Mouse (Mus musculus) T-cell, adult 2 months (primary cell): Measurements from ENCODE around the gene Oprm1.

ENCODE experiments used
- DNase-seq: peaks from one replicate; pipeline ENCODE4 v3.0.0; 2022; ENCODE audit warnings: low spot score

Oprm1 gene

DNA sequence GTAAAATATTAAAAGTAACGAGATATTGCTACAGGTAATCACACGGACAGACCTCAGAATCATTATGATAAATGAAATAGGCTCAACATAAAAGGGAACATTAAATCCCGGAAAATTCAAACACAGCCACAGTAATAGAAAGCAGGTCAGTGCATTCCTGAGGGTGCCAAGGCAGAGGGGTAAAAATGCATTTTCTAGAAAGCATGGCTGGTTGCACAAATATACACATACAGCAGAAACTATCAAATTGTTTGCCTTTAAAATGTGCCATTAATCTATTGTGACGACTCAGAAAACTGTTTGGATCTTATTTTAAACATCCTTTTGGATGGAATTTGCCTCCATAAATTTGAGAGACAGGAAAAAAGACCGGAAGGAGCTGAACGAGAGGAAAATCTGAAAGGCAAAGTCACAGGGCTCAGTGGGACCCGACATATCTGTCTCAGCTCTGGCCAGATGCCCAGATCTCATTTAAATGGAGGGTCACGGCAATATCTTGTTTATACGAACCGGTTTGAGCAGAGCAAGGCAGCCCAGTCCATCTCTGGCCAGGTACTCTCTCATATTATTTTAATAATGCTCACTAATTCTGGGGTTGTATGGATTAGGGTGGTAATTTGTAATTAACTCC lies 289.1 kb downstream of the Oprm1 start:
- DNase-seq, result no peak

DNA sequence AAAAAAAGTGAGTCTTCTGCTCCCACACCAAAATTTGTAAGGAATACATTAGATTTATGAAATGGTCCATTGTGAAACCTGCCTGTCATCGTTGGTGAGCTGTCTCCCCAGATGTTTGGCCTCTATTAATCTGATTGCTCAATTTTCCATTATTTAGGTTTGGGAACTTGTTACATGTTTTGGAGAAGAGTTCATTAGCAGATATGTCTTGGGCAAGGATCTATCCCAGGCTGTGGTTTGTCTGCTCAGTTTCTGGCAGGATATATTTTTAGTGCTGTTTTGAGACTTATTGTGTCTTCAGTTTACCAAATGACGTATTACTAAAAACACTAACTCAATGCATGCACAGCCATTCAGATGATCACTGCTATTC lies 289.6 kb downstream of the Oprm1 start:
- no peak for DNase-seq

DNA sequence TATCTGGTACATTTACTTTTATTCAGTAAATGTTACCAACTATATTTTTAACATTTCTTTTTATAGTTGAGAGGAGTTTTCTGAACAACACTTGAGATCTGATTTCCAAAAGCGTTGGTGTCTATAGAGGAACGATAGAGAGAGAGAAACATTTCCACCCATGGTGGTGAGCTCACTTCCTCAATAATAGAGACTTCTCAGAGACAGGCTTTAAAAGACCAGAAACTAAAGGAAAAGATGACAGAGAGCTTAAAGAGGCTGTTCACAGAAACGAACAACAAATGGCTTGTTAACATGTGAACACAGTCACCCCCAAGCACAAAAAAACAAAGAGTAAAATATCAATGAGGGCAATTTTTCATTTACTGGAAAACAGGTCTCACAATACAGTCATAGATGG lies 291.6 kb downstream of the Oprm1 start:
- no peak for DNase-seq

DNA sequence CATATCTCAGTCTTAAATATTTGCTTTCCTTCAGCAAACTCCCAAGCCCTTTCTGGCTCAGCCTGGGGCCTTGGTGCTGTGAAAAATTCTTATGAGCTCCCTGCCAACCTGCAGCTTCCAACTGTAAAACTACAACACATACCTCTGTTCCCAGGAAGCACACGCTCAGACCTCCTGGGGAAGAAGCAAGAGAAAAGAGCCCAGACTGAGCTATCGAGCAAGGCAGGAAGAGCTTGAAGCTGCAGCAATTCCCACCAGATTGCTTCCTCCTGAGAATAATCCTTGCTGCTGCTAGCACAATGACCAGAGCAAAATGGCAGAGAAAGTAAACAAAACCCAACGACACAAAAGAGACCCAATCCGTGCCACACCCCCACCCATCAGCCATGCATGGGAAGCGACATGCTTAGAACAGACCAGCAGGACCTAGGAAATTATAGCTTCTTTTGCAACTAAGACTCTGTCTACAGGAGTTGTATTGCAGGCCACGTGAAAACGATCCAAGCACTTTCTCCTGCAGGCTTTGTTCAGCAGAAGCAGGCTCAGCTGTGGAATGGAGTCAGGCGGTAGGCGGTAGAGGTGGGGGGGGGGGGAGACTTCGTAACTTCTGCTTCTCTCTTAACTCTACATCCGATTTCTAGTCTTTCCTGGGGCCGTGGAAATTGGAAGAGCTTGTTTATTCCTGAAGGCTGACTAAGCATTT lies 294.2 kb downstream of the Oprm1 start, which contains the start of gene Ipcef1:
Gene Ipcef1, minus strand, starts transcription at position 164 of the 703 bp plus-strand sequence.
- no peak for DNase-seq

DNA sequence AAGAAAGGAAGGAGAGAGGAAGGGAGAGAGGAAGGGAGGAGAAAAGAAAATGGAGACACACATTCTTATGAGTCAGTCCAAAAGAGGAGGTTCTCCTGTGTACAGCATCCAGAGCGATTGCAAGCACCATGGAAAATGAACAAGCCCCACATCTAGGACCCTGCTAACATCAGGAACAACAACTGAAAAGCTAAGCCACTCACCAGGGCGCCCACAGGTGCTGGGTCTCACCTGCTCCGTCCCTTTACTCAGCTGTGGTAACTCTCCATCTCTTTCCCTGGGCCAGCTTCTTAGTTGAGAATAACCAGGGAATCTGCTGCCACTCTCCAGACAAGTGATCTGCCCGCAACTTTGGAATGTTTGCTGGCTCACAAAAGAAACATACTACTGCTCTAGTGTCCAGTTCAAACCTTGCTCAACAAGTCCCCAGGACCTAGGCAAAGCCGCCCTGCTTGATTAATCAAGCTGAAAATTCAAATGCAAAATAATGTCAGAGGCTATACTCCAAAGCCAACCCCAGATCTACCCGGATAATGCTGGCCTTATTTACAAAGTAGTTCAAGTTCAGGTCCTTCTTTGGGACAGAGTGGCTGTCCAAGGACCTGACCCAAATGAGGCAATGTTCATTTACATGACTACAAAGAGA lies 296.4 kb downstream of the Oprm1 start:
- no peak for DNase-seq

DNA sequence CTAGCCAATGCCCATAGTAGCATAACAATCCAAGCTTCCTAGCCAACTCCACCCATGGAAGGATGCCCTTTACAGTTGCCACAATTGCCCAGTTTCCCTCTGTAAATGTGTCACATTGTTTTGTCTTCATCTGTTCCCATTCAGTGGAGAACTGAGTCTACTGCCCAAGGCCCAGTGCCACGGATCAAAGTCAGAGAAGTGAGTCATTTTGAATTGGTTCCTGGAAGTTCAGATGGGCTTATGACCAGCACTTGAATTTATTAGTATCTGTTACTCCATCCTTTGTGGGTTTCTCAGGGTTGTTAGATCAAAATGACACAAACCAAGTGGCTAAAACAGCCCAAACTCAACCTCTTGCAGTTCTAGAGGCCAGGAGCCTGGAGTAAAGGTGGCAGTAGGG lies 299.2 kb downstream of the Oprm1 start:
- DNase-seq, result no peak

DNA sequence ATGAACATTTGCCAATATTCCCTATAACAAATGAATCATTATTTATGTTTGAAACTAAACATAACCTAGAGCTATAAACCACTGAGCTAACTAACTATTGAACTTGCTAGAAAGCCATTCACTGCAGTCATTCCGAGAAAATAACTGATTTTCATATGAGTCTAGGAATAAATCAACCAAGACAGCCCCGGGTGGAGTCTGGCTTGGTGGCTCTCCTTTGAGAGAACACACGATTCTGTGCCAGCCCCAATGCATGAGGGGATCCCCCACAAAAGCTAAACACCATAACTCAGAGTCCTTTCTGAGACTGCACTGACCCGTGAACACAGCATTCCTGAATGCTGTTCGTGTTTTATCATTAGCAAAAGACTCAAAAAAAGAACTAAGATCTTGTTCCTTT lies 302.0 kb downstream of the Oprm1 start:
- DNase-seq, result no peak

DNA sequence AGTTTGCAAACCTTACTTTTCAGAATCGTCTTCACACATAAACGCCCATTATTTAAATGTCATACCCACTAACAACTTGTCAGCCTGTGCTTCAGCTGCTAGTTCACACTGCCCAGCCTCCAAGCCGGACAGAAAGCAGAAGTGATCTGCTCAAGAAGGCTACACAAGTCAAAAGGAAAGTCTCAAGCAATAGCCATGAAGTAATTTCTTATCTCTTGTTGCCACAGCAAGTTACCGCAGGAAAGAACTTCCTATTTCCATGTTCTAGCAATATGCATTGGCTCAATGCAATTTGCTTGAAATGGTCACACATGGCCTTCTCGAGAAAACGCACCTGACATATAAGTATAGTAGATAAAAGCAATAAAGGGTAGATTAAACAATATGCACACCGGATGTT lies 304.7 kb downstream of the Oprm1 start:
- no peak for DNase-seq

DNA sequence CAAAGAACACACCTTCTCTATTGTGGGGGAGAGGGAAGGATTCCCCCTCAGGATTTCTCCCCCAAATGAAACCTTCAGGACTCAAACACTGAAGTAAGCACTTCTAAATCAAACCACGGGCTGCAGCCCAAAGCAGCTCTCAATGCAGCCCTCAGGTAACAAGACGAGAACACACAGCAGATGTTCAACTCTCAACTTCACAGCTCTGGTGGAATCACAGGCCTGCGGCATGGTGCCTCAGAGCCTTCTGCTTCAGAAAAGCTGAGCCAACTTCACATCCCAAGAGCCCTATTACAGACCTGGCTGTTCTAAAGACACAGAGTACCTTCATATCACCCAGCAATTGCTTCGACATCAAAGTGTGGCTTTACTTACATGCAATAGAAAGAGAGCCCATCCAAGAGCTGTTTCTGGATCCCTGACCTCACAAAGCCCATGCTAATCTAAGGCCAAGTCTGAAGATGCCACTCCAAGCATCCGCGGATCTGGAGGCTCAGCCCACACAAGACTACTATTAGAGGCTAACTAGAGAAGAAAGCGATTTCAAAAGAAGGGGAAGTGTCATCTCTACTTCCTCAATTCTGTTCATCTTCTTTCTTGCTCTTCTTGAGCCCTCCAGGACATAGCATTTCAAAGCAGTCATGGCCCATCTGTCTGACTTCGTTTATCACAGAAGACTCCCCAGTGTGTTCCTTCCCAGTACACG lies 305.6 kb downstream of the Oprm1 start:
- DNase-seq, result no peak

DNA sequence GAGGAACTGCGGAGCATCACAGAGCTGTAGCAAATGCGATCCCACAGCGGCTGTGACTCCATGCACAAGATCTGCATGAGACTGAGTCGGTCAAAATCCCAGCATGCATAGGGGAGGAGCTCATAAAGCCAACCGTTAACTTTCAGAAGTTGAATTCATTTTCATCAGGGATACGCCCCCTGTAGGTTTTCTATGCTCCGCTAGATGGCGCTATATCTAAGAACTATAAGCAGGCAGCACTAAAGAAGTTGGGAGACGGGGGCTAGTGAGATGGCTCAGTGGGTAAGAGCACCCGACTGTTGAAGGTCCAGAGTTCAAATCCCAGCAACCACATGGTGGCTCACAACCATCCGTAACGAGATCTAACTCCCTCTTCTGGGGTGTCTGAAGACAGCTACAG lies 310.3 kb downstream of the Oprm1 start:
- peak; percentile 18 for DNase-seq

DNA sequence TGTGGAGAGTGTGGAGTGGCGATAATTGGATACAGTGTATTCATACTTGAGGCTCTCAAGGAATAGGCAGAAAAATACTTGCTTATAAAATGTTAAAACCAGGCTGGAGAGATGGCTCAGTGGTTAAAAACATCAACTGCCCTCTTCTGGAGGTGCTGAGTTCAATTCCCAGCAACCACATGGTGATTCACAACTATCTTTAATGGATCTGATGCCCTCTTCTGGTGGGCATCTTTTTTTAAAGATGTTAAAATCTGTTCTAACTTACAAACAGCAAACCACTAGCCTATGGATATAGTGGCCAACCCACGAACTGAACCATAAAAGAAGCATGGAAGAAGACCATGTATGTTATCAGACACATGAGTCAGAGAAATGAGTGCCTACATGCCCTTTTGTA lies 310.8 kb downstream of the Oprm1 start:
- no peak for DNase-seq

DNA sequence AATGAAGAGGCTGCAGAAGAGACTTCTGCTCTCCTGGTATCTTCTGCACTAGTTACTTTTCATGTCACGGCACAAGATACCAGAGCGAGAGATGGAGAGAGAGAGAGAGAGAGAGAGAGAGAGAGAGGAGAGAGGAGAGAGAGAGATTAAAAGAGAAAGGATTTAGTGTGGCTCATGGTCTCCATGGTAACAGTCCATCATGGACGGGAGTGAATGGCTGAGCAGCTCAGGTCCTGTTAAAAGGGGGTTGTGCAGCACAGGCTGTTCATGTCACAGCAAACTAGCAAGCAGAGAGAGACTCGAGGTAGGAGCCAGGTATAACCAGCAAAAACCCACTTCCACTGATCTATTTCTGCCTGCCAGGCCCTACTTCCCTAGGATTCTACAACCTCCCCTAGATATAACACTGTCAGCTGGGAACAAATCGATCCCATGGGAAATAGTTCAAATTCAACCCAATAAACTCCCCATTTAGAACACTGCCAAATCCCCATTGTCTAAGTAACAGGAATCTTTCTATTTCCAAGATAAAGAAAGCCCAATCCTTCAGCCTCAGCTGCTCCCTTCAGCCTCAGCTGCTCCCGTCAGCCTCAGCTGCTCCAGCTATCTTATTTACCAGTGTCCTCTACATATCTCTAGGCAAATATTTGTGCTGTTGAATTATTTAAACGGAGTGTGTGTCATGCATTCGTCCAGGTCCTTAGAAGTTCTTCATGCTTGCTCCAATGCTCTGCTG lies 312.0 kb downstream of the Oprm1 start:
- no peak for DNase-seq

DNA sequence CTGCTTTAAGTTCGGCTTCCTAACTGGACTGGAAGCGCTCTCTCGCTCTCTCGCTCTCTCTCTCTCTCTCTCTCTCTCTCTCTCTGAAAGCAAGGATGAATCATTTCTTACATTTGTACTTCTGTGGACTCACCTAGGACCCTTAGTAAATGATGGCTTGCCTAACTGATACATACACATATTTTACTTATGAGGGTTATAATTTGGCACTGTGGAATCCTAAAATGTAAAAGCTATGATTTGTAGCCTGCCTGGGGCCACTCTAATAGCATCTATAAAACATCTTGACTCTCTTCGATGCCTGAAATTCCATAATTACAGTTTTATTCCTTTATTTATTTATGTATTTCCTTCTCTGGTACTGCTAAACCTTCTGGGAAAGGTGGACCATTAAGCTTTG lies 312.6 kb downstream of the Oprm1 start:
- DNase-seq, result no peak

DNA sequence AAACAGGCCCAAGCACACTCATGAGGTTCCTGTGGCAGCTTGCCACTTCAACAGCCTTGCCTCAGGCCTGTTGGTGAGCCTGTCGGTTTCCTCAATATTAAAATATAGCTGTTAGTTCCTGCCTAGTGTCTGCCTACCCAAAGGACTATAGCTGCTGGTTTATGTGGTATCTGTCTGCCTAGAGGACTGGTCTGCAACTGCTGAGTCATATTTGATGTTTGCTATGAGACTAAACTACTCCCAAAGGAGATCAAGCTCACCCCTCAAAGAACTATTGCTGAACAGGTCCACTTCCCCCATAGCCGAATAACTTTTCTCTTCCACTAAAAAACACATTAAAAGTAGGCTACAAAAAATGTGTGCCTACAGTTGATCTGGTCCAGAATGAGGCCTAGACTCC lies 315.9 kb downstream of the Oprm1 start:
- no peak for DNase-seq

DNA sequence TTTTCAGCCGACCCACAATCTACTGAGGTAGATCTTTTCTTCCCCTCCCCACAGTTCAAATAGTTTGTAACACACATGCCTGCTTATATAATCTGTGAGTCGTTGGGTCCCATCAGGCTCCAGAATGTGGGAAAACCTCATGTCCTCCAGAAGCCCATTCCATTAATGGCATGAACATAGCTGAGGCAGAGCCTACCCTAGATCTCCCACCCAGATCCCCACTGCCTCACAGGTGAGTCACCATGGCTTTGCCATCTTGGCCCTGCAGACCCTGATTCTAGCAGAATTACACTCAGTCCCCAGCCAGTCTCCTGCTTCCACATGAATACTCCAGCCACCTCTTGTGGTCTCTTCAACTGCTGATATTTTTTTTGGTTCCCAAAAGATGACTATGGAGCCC lies 317.4 kb downstream of the Oprm1 start:
- DNase-seq, result no peak

DNA sequence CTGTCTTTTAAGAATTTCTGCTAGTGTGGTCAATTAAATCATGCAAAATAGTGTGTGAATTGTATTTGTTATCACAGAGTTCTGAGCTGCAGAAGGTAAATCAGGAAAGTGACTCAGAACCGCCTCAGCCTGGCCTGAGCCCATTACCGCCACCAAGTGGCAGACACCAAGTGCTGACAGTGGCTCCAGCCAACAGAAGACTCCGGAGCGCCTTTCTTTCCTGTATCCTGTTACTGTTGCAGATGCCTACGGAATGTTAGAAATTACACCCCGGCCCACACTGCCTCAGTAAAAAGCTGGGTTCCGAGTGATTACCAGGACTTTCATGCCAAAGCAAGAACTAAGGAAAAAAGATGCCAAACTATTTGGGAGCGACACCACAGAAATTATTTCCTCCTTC lies 317.9 kb downstream of the Oprm1 start:
- peak; percentile 51 for DNase-seq

DNA sequence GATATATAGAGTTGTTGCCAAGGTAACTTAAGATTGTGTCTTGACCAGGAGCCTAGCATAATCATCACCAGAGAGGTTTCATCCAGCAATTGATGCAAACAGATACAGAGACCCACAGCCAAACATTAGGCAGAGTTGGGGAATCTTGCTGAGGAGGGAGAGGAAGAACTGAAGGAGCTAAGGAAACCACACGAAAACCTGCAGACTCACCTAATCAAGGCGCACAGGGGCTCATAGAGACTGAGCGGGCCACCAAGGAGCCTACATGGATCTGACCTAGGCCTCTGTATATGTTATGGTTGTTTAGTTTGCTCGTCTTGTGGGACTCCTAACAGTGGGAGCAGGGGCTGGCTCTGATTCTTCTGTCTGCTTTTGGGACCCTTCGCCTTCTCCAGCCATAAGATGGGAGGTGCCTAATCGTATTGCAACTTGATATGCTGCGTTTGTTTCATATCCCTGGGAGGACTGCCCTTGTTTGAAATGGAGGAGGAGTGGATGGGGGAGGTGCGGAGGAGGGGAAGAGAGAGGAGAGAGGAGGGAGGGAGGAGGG lies 318.4 kb downstream of the Oprm1 start:
- DNase-seq, result no peak

DNA sequence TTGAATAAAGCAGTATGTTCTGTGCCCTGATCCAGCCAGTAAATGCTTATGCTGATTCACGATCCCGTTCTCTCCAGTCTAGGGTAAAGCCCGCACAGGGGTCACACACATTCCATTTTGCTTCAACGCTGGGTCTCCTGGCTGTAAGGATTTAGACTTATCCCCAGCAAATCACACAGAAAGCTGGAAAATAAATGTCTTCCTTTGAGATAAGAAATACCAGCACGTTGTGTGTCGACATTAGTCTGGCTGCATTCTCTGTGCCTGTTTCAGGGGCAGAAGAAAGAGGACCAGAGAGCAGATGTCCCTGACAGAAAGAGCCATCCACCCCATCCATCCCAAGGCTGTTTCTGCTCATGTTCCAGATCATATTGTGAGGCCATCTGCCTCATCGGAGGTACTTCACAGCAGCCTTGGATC lies 319.1 kb downstream of the Oprm1 start:
- no peak for DNase-seq

DNA sequence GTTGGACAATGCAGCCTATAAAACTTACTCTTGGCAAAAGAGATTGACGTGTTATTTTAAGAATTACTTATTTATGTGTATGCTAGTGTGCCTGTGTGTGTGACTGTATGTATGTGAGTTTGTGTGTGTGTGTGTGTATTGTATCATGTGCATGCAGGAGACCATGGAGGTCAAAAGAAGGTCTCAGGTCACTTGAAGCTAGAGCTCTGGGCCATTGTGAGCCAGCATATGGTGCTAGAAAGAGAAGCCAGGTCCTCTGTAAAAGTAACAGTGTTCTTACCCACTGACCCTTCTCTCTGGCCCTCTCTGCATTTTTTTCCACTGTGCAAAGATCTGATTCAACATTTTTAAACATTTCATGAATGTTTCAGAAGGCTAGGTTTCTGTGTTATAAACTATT lies 319.7 kb downstream of the Oprm1 start:
- no peak for DNase-seq
